Mouse (Mus musculus) MEL (cell line): ENCODE measurements around the gene St6galnac5.

ENCODE experiments used
- CTCF ChIP-seq, 3 experiments: IDR thresholded peaks in 2 of 3; conservative IDR thresholded peaks in 1 of 3; 2 replicates each; pipeline ENCODE4 v1.5.1; 2011 to 2012; ENCODE audit warnings: low read length in 3 of 3, low read depth in 2 of 3, mild to moderate bottlenecking in 2 of 3, improper control_type of control experiment in 1 of 3, inconsistent platforms in 1 of 3, mixed read lengths in 1 of 3, moderate library complexity in 1 of 3; ENCODE audit not compliant: control insufficient read depth in 1 of 3, insufficient read depth in 1 of 3, poor library complexity in 1 of 3, severe bottlenecking in 1 of 3
- E2F4 ChIP-seq: IDR thresholded peaks from 2 replicates; pipeline ENCODE4 v1.6.1; 2011; ENCODE audit warnings: low read depth, low read length, improper control_type of control experiment, borderline replicate concordance
- HCFC1 ChIP-seq: IDR thresholded peaks from 2 replicates; pipeline ENCODE4 v1.6.1; 2012; ENCODE audit warnings: low read depth, mild to moderate bottlenecking, inconsistent platforms, low read length, improper control_type of control experiment, moderate library complexity
- JUND ChIP-seq: IDR thresholded peaks from 2 replicates; pipeline ENCODE4 v1.6.1; 2011; ENCODE audit warnings: low read depth, mild to moderate bottlenecking, improper control_type of control experiment, low read length
- KAT2A ChIP-seq: conservative IDR thresholded peaks from 2 replicates; pipeline ENCODE4 v1.6.1; 2012; ENCODE audit warnings: low read depth, low read length, improper control_type of control experiment, inconsistent platforms
- MEF2A ChIP-seq: IDR thresholded peaks from 2 replicates; pipeline ENCODE4 v1.6.1; 2014; ENCODE audit warnings: low read depth, mild to moderate bottlenecking, inconsistent platforms, low read length, improper control_type of control experiment; ENCODE audit not compliant: poor library complexity, insufficient replicate concordance, severe bottlenecking; ENCODE audit errors: extremely low read depth
- MYC ChIP-seq: IDR thresholded peaks from 2 replicates; pipeline ENCODE4 v1.6.1; 2011; ENCODE audit warnings: low read depth, mild to moderate bottlenecking, low read length, improper control_type of control experiment, moderate library complexity
- POLR2A ChIP-seq, 2 experiments: IDR thresholded peaks; 2 replicates each; pipeline ENCODE4 v1.6.1; 2011 to 2012; ENCODE audit warnings: low read length in 2 of 2, mild to moderate bottlenecking in 2 of 2, control low read depth in 1 of 2, improper control_type of control experiment in 1 of 2, low read depth in 1 of 2, moderate library complexity in 1 of 2; ENCODE audit not compliant: control insufficient read depth in 1 of 2, insufficient read depth in 1 of 2, poor library complexity in 1 of 2
- TAL1 ChIP-seq: IDR thresholded peaks from 2 replicates; pipeline ENCODE4 v1.6.1; 2012; ENCODE audit warnings: mild to moderate bottlenecking, inconsistent platforms, low read length, moderate library complexity, mixed read lengths
- UBTF ChIP-seq: IDR thresholded peaks from 2 replicates; pipeline ENCODE4 v1.6.1; 2012; ENCODE audit warnings: low read depth, mild to moderate bottlenecking, inconsistent platforms, low read length, improper control_type of control experiment, moderate library complexity, borderline replicate concordance; ENCODE audit not compliant: insufficient read depth
- USF1 ChIP-seq: IDR thresholded peaks from 2 replicates; pipeline ENCODE4 v1.6.1; 2014; ENCODE audit warnings: low read depth, mild to moderate bottlenecking, inconsistent platforms, low read length, improper control_type of control experiment, moderate library complexity
- ZNF384 ChIP-seq: IDR thresholded peaks from 2 replicates; pipeline ENCODE4 v1.6.1; 2012; ENCODE audit warnings: low read depth, mild to moderate bottlenecking, inconsistent platforms, low read length, improper control_type of control experiment

DNA sequence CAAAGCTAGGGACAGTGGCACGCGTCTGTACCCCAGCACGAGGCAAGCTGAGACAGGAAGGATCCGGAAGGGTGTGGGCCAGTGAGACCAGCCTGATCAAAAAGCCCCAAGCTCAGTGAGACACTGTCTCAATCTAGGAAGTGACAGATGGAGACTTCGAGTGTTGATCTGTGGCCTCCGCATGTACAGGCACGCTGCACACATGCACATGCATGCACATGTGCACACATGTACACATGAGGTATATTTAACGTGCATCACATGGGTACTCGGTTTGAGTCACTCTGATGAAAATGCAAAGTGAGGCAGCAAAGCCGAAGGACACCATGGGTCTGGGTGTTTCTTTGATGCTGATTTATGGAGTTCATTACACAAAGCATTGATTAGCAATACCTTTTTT, 77.0 kb downstream of the St6galnac5 start:
- no peak for TF ChIP-seq POLR2A (IDR thresholded peaks at IDR 0.05; ENCODE audit: control insufficient read depth in 1 of 2, insufficient read depth in 1 of 2, low read depth in 1 of 2, low read length in 2 of 2, poor library complexity in 1 of 2)
- TF ChIP-seq MYC: no peak
- no peak for TF ChIP-seq JUND
- TF ChIP-seq CTCF (IDR thresholded peaks at IDR 0.05 in 2 of 3, conservative IDR thresholded peaks at IDR 0.05 in 1 of 3; ENCODE audit: control insufficient read depth in 1 of 3, insufficient read depth in 1 of 3, low read depth in 2 of 3, low read length in 3 of 3, poor library complexity in 1 of 3, severe bottlenecking in 1 of 3): no peak
- TF ChIP-seq TAL1: no peak
- TF ChIP-seq HCFC1: no peak
- TF ChIP-seq E2F4: no peak
- no peak for TF ChIP-seq USF1
- TF ChIP-seq UBTF: no peak
- no peak for TF ChIP-seq KAT2A
- TF ChIP-seq ZNF384: no peak
- no peak for TF ChIP-seq MEF2A
